Mouse (Mus musculus) myocyte (in vitro differentiated cells): ENCODE measurements at regions not wholly inside any gene's neighbourhood (a gene's known extent, or its start where the extent isn't known, plus 50 kb on each side); places are given as distances from the start of the nearest gene placed in this dataset.

Source experiments
- H3K27me3 ChIP-seq: one replicate; pipeline ENCODE4 v1.6.1; 2011; ENCODE audit not compliant: control insufficient read depth, insufficient read depth, insufficient read length
- H3K36me3 ChIP-seq: one replicate; pipeline ENCODE4 v1.6.1; 2011; ENCODE audit not compliant: control insufficient read depth, insufficient read depth
- H3K4me2 ChIP-seq: one replicate; pipeline ENCODE4 v1.6.1; 2011; ENCODE audit warnings: low read depth, control low read depth
- H3K4me3 ChIP-seq: one replicate; pipeline ENCODE4 v1.5.1; 2011; ENCODE audit warnings: mild to moderate bottlenecking, control low read depth, moderate library complexity
- H3K79me2 ChIP-seq: one replicate; pipeline ENCODE4 v1.6.1; 2011; ENCODE audit not compliant: control insufficient read depth, insufficient read depth
- H3ac ChIP-seq: one replicate; pipeline ENCODE4 v1.6.1; 2011; ENCODE audit not compliant: control insufficient read depth, insufficient read length
- CEBPB ChIP-seq: IDR thresholded peaks from 2 replicates; pipeline ENCODE4 v1.6.1; 2011; ENCODE audit warnings: mild to moderate bottlenecking, moderate library complexity; ENCODE audit not compliant: poor library complexity, insufficient read depth, severe bottlenecking
- E2F4 ChIP-seq: IDR thresholded peaks from one replicate; pipeline ENCODE4 v1.6.1; 2011; ENCODE audit warnings: mild to moderate bottlenecking, control low read depth, moderate library complexity; ENCODE audit not compliant: insufficient read depth
- MAX ChIP-seq: IDR thresholded peaks from one replicate; pipeline ENCODE4 v1.6.1; 2011; ENCODE audit warnings: low read depth, mild to moderate bottlenecking, control low read depth
- MYOD1 ChIP-seq, 3 experiments: IDR thresholded peaks; one replicate each; pipeline ENCODE4 v1.6.1; 2011; ENCODE audit warnings: control low read depth in 2 of 3, low read depth in 2 of 3, mild to moderate bottlenecking in 2 of 3, moderate library complexity in 1 of 3; ENCODE audit not compliant: insufficient read length in 2 of 3, control insufficient read depth in 1 of 3
- MYOG ChIP-seq, 3 experiments: IDR thresholded peaks; one replicate each; pipeline ENCODE4 v1.6.1; 2011; ENCODE audit warnings: control low read depth in 2 of 3, low read depth in 2 of 3, mild to moderate bottlenecking in 2 of 3; ENCODE audit not compliant: insufficient read length in 2 of 3, control insufficient read depth in 1 of 3, insufficient read depth in 1 of 3
- POLR2A ChIP-seq: IDR thresholded peaks from one replicate; pipeline ENCODE4 v1.6.1; 2011; ENCODE audit warnings: low read depth, mild to moderate bottlenecking, control low read depth, moderate library complexity; ENCODE audit not compliant: insufficient read length
- POLR2AphosphoS2 ChIP-seq: IDR thresholded peaks from one replicate; pipeline ENCODE4 v1.6.1; 2011; ENCODE audit warnings: low read depth, control low read depth; ENCODE audit not compliant: insufficient read length
- REST ChIP-seq: IDR thresholded peaks from one replicate; pipeline ENCODE4 v1.6.1; 2011; ENCODE audit warnings: mild to moderate bottlenecking, control low read depth, moderate library complexity; ENCODE audit not compliant: insufficient read depth, insufficient read length
- SRF ChIP-seq: IDR thresholded peaks from one replicate; pipeline ENCODE4 v1.6.1; 2011; ENCODE audit warnings: low read depth; ENCODE audit not compliant: control insufficient read depth, insufficient read length
- TCF12 ChIP-seq: IDR thresholded peaks from one replicate; pipeline ENCODE4 v1.6.1; 2011; ENCODE audit warnings: mild to moderate bottlenecking, control low read depth; ENCODE audit not compliant: poor library complexity, insufficient read depth, severe bottlenecking
- TCF3 ChIP-seq: IDR thresholded peaks from one replicate; pipeline ENCODE4 v1.6.1; 2011; ENCODE audit warnings: low read depth, control low read depth; ENCODE audit not compliant: insufficient read length
- USF1 ChIP-seq: IDR thresholded peaks from one replicate; pipeline ENCODE4 v1.6.1; 2011; ENCODE audit warnings: low read depth, mild to moderate bottlenecking, control low read depth, moderate library complexity

GRCm38 (mm10) chr2:80969354-80969753, 352.3 kb downstream of the Nup35 start:
- H3K79me2 ChIP-seq, result no peaks in the 10 kb centered on the region
- TF ChIP-seq POLR2A (no peak), TCF12 (no peak), MAX (no peak), CEBPB (no peak), POLR2AphosphoS2 (no peak), SRF (no peak), MYOG (IDR thresholded peaks at IDR 0.05; ENCODE audit: control insufficient read depth in 1 of 3, insufficient read depth in 1 of 3, insufficient read length in 2 of 3, low read depth in 2 of 3) (no peak), MYOD1 (IDR thresholded peaks at IDR 0.05; ENCODE audit: control insufficient read depth in 1 of 3, insufficient read length in 2 of 3, low read depth in 2 of 3) (no peak), USF1 (no peak), E2F4 (no peak)
- H3ac ChIP-seq, result no peak overlapping the region
- no peaks in the 10 kb centered on the region for H3K36me3 ChIP-seq
- no peak overlapping the region for H3K4me3 ChIP-seq
- no peak overlapping the region for H3K4me2 ChIP-seq
- no peaks in the 10 kb centered on the region for H3K27me3 ChIP-seq

- Histone ChIP-seq H3K4me3 (no peak overlapping the region), H3K27me3 (no peaks in the 10 kb centered on the region), H3K36me3 (no peaks in the 10 kb centered on the region), H3ac (no peak overlapping the region), H3K79me2 (no peaks in the 10 kb centered on the region), H3K4me2 (no peak overlapping the region)
- TF ChIP-seq SRF (no peak), MYOG (IDR thresholded peaks at IDR 0.05; ENCODE audit: control insufficient read depth in 1 of 3, insufficient read depth in 1 of 3, insufficient read length in 2 of 3, low read depth in 2 of 3) (no peak), E2F4 (no peak), MAX (no peak), USF1 (no peak), CEBPB (no peak), POLR2A (no peak), REST (no peak), POLR2AphosphoS2 (no peak), TCF3 (no peak), MYOD1 (IDR thresholded peaks at IDR 0.05; ENCODE audit: control insufficient read depth in 1 of 3, insufficient read length in 2 of 3, low read depth in 2 of 3) (no peak), TCF12 (no peak)
These were observed 356.2 kb downstream of the Nup35 start for GRCm38 (mm10) chr2:80973217-80973616.

GRCm38 (mm10) chr2:80998296-80998695, 381.3 kb downstream of the Nup35 start:
- no peak overlapping the region for H3ac ChIP-seq
- no peaks in the 10 kb centered on the region for H3K79me2 ChIP-seq
- H3K27me3 ChIP-seq, result no peaks in the 10 kb centered on the region
- no peak overlapping the region for H3K4me3 ChIP-seq
- no peak for TF ChIP-seq TCF12
- no peak for TF ChIP-seq POLR2A
- TF ChIP-seq MYOD1 (IDR thresholded peaks at IDR 0.05; ENCODE audit: control insufficient read depth in 1 of 3, insufficient read length in 2 of 3, low read depth in 2 of 3), result no peak
- TF ChIP-seq POLR2AphosphoS2, result no peak
- no peak for TF ChIP-seq TCF3
- TF ChIP-seq CEBPB, result no peak
- no peak for TF ChIP-seq MAX
- TF ChIP-seq USF1, result no peak
- no peak for TF ChIP-seq SRF
- no peak for TF ChIP-seq E2F4
- TF ChIP-seq REST, result no peak
- no peak for TF ChIP-seq MYOG (IDR thresholded peaks at IDR 0.05; ENCODE audit: control insufficient read depth in 1 of 3, insufficient read depth in 1 of 3, insufficient read length in 2 of 3, low read depth in 2 of 3)
- H3K4me2 ChIP-seq, result no peak overlapping the region
- H3K36me3 ChIP-seq, result no peaks in the 10 kb centered on the region

GRCm38 (mm10) chr2:81007071-81007470, 390.0 kb downstream of the Nup35 start:
- Histone ChIP-seq H3K4me3 (no peak overlapping the region), H3ac (no peak overlapping the region), H3K36me3 (no peaks in the 10 kb centered on the region), H3K79me2 (no peaks in the 10 kb centered on the region), H3K4me2 (no peak overlapping the region), H3K27me3 (no peaks in the 10 kb centered on the region)
- TF ChIP-seq REST, result no peak
- TF ChIP-seq USF1, result no peak
- TF ChIP-seq E2F4, result no peak
- no peak for TF ChIP-seq MYOG (IDR thresholded peaks at IDR 0.05; ENCODE audit: control insufficient read depth in 1 of 3, insufficient read depth in 1 of 3, insufficient read length in 2 of 3, low read depth in 2 of 3)
- no peak for TF ChIP-seq TCF12
- no peak for TF ChIP-seq CEBPB
- TF ChIP-seq TCF3, result no peak
- TF ChIP-seq MAX, result no peak
- TF ChIP-seq POLR2A, result no peak
- no peak for TF ChIP-seq SRF
- TF ChIP-seq POLR2AphosphoS2, result no peak
- TF ChIP-seq MYOD1 (IDR thresholded peaks at IDR 0.05; ENCODE audit: control insufficient read depth in 1 of 3, insufficient read length in 2 of 3, low read depth in 2 of 3), result no peak

GRCm38 (mm10) chr2:81023620-81024019, 406.6 kb downstream of the Nup35 start:
- H3K4me3 ChIP-seq, result no peak overlapping the region
- H3K79me2 ChIP-seq, result no peaks in the 10 kb centered on the region
- H3K36me3 ChIP-seq, result no peaks in the 10 kb centered on the region
- TF ChIP-seq REST, result no peak
- no peak for TF ChIP-seq MYOD1 (IDR thresholded peaks at IDR 0.05; ENCODE audit: control insufficient read depth in 1 of 3, insufficient read length in 2 of 3, low read depth in 2 of 3)
- no peak for TF ChIP-seq TCF3
- no peak for TF ChIP-seq POLR2AphosphoS2
- TF ChIP-seq CEBPB, result no peak
- no peak for TF ChIP-seq POLR2A
- TF ChIP-seq MAX, result no peak
- TF ChIP-seq TCF12, result no peak
- no peak for TF ChIP-seq SRF
- no peak for TF ChIP-seq E2F4
- no peak for TF ChIP-seq USF1
- TF ChIP-seq MYOG (IDR thresholded peaks at IDR 0.05; ENCODE audit: control insufficient read depth in 1 of 3, insufficient read depth in 1 of 3, insufficient read length in 2 of 3, low read depth in 2 of 3), result no peak
- H3K27me3 ChIP-seq, result no peaks in the 10 kb centered on the region
- H3K4me2 ChIP-seq, result no peak overlapping the region
- H3ac ChIP-seq, result no peak overlapping the region
